Mouse (Mus musculus) Patski (cell line): ENCODE data around the gene Synj1. TPM values are rescaled to one million over a fixed set of nuclear protein-coding genes. Genes with fewer than 3 reads are reported as not detected.

Experiments
- ATAC-seq: fragments of 100-300 bp; one replicate; pipeline ENCODE4 v1.8.0; 2021
- CTCF ChIA-PET: fragments of 350-600 bp; sonication (Branson Sonifier 250); formaldehyde crosslinking; loops from one replicate; lab custom pipeline; 2022; ENCODE audit warnings: inconsistent platforms; lab: Charles Lee
- POLR2A ChIA-PET: fragments of 350-600 bp; sonication (Branson Sonifier 250); formaldehyde crosslinking; loops from one replicate; lab custom pipeline; 2022; ENCODE audit warnings: antibody characterized with exemption, inconsistent platforms; lab: Charles Lee
- DNase-seq: peaks from one replicate; pipeline ENCODE4 v3.0.0-alpha.2; 2011; ENCODE audit warnings: low read depth, low spot score
- H3K27me3 ChIP-seq: fragments of 371-371 bp; one replicate; pipeline ENCODE4 v1.5.1; 2021
- CTCF ChIP-seq: fragments of 100-300 bp; IDR thresholded peaks from one replicate; pipeline ENCODE4 v1.5.1; 2021
- in situ Hi-C: fragments of 300-500 bp; cut with MboI; formaldehyde crosslinking; loops from 3 replicates; pipeline ENCODE4 v1.11.1; 2018; ENCODE audit warnings: low pct_unique_long_range_greater_than_20kb, mixed read lengths
- polyA plus RNA-seq: library from polyadenylated mRNA; unstranded; gene quantifications from one replicate; pipeline ENCODE4 v1.2.3, GENCODE M21; 2021

Synj1 gene
- polyA plus RNA-seq, 1 experiment from 2014 or later: 28.5 TPM

- in situ Hi-C loops: no loop called here
- POLR2A ChIA-PET: no interaction called here
- DNase-seq: no peak
- CTCF ChIA-PET: interaction anchor here (1.4 kb wide), 1 partner anchor 29 kb away, joined by 3 read pairs; no protein-coding TSS in a partner anchor
- TF ChIP-seq CTCF: no peak
- H3K27me3 ChIP-seq: peaks cover 4% of the 10 kb centered on the region
- ATAC-seq: no peak
These were observed 31.5 kb upstream of the Synj1 start for GRCm38 (mm10) chr16:91042640-91043039.

- no peaks in the 10 kb centered on the region for H3K27me3 ChIP-seq
- no peak for TF ChIP-seq CTCF
- in situ Hi-C loops: no loop called here
- ChIA-PET POLR2A (no interaction called here), CTCF (interaction anchor here (0.8 kb wide), 1 partner anchor 10 kb away, joined by 3 read pairs; no protein-coding TSS in a partner anchor)
- ATAC-seq (no peak), DNase-seq (no peak)
These were observed 24.8 kb upstream of the Synj1 start for GRCm38 (mm10) chr16:91035866-91036265.

GRCm38 (mm10) chr16:91030751-91031150 is 19.6 kb upstream of the Synj1 start:
- ChIA-PET POLR2A (no interaction called here), CTCF (no interaction called here)
- ATAC-seq (no peak), DNase-seq (no peak)
- TF ChIP-seq CTCF: no peak
- H3K27me3 ChIP-seq: no peaks in the 10 kb centered on the region
- in situ Hi-C loops: no loop called here

GRCm38 (mm10) chr16:91029901-91030300 is 18.8 kb upstream of the Synj1 start:
- ChIA-PET POLR2A (no interaction called here), CTCF (no interaction called here)
- no peak for DNase-seq
- in situ Hi-C loops: no loop called here
- TF ChIP-seq CTCF: no peak
- ATAC-seq: no peak
- no peaks in the 10 kb centered on the region for H3K27me3 ChIP-seq

GRCm38 (mm10) chr16:91029161-91029743 is 18.1 kb upstream of the Synj1 start:
- in situ Hi-C loops: no loop called here
- DNase-seq: no peak

GRCm38 (mm10) chr16:91026290-91026689 is 15.2 kb upstream of the Synj1 start:
- POLR2A ChIA-PET: interaction anchor here (0.7 kb wide), 1 partner anchor 14 kb away, joined by 3 read pairs; no protein-coding TSS in a partner anchor
- in situ Hi-C loops: no loop called here
- CTCF ChIA-PET: interaction anchor here (0.6 to 1.0 kb wide), 2 partner anchors 10 to 120 kb away, joined by 3 read pairs; no protein-coding TSS in a partner anchor
- TF ChIP-seq CTCF: no peak
- DNase-seq (no peak), ATAC-seq (no peak)
- H3K27me3 ChIP-seq: no peaks in the 10 kb centered on the region

More at GRCm38 (mm10) chr16:91029161-91029743, 18.1 kb upstream of the Synj1 start:
- no peaks in the 10 kb centered on the region for H3K27me3 ChIP-seq
- TF ChIP-seq CTCF: no peak
- ChIA-PET POLR2A (interaction anchor here (0.9 kb wide), 1 partner anchor 18 kb away, joined by 4 read pairs; the partner anchor contains the start of gene Synj1), CTCF (no interaction called here)
- no peak for ATAC-seq

- in situ Hi-C loops: no loop called here
- no peaks in the 10 kb centered on the region for H3K27me3 ChIP-seq
- ATAC-seq (no peak), DNase-seq (no peak)
- CTCF ChIA-PET: interaction anchor here (0.9 to 2.1 kb wide), 4 partner anchors 11 to 157 kb away, joined by 3 to 19 read pairs (median 4); no protein-coding TSS in a partner anchor
- POLR2A ChIA-PET: no interaction called here
- TF ChIP-seq CTCF: peak; percentile 68
These were observed 12.3 kb upstream of the Synj1 start for GRCm38 (mm10) chr16:91023384-91023783.

- no peaks in the 10 kb centered on the region for H3K27me3 ChIP-seq
- ChIA-PET CTCF (interaction anchor here (0.8 to 0.9 kb wide), 2 partner anchors 8 to 17 kb away, joined by 3 read pairs; no protein-coding TSS in a partner anchor), POLR2A (no interaction called here)
- DNase-seq (no peak), ATAC-seq (no peak)
- in situ Hi-C loops: no loop called here
- TF ChIP-seq CTCF: no peak
These were observed 9.9 kb upstream of the Synj1 start for GRCm38 (mm10) chr16:91020842-91021483.

- no peaks in the 10 kb centered on the region for H3K27me3 ChIP-seq
- ChIA-PET CTCF (no interaction called here), POLR2A (interaction anchor here (1.2 kb wide), 1 partner anchor 23 kb away, joined by 3 read pairs; no protein-coding TSS in a partner anchor)
- in situ Hi-C loops: no loop called here
- no peak for ATAC-seq
- TF ChIP-seq CTCF: no peak
- DNase-seq: no peak
These were observed 8.4 kb upstream of the Synj1 start for GRCm38 (mm10) chr16:91019476-91019875.

- ChIA-PET CTCF (no interaction called here), POLR2A (no interaction called here)
- in situ Hi-C loops: no loop called here
- no peak for DNase-seq
- no peak for TF ChIP-seq CTCF
- no peak for ATAC-seq
- no peaks in the 10 kb centered on the region for H3K27me3 ChIP-seq
These were observed 4.7 kb upstream of the Synj1 start for GRCm38 (mm10) chr16:91015761-91016160.

GRCm38 (mm10) chr16:91011847-91012246 is 739 bp upstream of the Synj1 start:
- no peaks in the 10 kb centered on the region for H3K27me3 ChIP-seq
- POLR2A ChIA-PET: interaction anchor here (0.6 to 1.3 kb wide), 2 partner anchors 14 to 17 kb away, joined by 3 to 4 read pairs; no protein-coding TSS in a partner anchor
- CTCF ChIA-PET: interaction anchor here (1.2 to 3.5 kb wide), 3 partner anchors 10 to 77 kb away, joined by 3 to 19 read pairs (median 3); partner anchors contain the start of gene Cfap298
- no peak for TF ChIP-seq CTCF
- ATAC-seq (no peak), DNase-seq (no peak)
- in situ Hi-C loops: no loop called here
